Mouse (Mus musculus) layer of hippocampus, adult 9-11 months (tissue): Measurements from ENCODE around the gene Aaas.

Experiments
- DNase-seq: peaks from one replicate; pipeline ENCODE4 v3.0.0; 2022

Aaas gene

DNA sequence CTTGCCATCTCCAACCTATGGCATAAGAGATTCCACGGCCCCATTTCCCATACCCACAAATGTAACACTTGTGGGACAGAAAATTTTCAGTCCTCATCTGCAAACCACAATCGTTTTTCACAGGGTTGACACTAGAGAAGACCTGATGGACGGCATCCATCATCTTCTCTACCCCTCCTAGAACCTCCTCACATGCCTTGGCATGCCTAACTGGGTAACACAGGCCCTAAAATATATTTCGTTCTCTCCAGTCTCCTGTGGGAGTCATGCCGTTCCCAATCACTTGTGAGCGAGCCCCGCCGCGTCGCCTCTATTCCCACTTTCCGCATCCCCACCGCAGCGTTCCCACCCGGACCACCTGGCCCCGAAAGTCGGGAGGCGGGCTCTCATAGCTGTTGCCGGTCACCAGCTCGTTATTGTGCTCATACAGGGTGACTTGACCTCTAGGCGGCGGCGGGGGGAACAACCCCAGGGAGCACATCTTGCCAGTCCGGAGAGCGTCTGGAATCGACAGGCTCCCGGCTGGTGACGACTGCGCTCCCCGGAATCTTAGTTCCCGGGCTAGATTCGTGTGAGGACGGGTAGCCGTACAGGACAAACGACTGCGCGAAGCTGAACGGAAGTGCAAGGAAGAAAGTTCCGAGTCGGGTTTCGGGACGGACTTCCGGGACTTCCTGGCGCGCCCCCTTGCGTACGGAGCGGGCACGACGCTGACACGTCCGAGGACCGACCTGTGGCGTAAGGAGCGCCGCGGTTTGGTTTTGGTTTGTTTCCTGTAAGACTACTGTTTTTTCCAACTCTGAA, at the start of gene Aaas:
Gene Aaas (minus strand): TSS at position 634 of the 804 bp plus-strand sequence.
- peak; percentile 94 for DNase-seq

DNA sequence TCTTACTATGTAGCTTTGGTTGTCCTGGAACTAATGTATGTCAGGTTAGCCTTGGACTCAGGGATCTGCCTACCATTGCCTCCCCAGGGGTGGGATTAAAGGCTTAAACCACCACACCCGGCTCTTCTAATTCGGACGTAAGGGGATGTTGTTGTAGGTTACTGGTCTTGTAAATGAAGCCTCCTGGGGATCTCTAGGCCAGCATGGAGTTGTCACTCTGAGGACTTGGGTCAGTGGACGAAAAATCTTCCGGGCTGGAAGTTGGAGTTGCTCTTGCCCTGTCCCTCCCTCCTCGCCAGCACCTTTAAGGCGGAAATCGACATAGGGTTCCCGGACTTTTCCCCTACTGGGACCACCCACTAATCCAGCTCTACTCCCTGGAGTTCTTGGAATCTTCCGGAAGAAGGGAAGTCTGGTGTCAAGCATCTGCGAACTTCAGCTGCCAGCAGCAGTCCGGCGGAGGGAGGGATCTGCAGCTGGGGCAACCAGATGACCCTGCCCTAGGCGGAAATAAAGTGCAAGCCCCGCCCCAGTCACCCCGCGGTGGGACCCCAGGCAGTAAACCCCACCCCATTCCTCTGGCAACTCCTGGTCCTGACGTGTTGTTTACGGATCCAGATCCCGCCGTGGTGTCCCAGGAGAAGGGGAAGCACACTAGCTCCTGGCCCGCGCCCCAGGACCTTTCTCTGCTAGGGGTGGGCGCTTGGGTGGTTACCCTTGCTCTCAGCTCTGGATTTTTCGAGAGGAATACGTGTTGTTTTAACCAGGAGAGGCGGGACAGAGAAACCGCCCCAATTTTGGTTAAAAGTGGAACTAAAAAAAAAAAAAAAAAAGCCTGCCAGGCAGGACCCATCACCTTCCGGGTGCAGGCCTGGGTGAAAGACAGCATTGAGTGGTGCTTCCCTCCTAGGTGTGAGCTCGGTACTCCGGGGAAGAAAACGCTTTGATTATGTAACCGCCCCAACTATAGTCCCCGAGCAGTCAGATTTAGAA, 49.0 kb upstream of the Aaas start:
- peak; percentile 82 for DNase-seq

DNA sequence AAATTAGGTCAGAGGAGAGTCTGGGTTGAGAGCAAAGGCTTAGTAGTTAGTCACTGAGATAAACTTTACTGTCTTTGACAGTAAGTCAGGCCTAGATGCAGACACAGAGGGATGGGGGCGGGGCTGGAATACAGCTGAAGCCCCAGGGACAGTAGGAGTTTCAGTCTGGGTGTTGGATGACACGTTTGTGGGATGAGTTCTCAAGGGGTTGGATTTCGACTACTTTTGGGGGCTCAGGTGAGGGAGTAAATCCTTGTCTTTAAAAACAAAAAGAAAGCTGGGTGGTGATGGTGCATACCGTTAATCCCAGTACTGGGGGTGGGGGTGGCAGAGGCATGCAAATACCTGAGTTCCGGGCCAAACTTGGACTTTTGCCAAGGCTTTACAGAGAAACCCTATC, 48.1 kb upstream of the Aaas start:
- no peak for DNase-seq

DNA sequence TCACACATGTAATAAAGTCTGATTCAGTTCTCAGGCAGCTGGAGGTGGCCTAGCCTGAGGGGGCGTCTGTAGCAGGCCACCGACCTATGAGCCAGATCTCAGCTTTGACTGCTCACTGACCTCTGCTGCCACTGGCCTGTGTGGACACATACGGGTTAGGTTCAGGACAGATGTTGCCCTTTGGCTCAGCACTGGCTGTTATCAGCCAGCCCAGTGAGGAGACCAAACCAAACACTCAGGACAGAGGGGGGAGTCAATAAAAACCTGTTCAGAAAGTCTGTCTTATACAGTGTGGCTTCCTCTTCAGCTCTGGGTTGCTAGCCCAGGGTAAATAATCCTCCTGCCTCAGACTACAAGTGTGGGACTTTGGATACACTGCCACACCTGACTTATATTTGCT, 44.5 kb upstream of the Aaas start:
- DNase-seq = no peak

DNA sequence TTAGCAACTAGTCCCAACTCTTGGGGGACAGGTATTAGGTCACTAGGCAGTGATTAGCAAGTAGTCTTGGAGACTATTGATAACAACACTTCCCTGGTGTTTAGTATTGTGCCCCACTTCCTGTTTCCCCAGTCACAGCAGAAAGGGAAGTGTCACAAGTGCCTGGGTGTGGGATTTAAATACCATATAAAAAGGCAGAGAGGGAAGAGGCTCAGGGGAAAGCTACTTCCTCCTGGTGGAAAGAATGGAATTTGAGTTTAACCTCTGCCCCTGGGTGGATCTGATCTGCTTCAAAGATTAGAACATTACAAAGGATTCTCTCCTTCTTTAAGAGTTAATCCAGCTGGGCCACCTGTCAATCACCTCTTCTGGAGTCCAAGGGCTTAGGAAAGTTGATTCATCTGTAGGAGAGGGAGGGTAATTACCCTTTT, 43.0 kb upstream of the Aaas start:
- DNase-seq = no peak

DNA sequence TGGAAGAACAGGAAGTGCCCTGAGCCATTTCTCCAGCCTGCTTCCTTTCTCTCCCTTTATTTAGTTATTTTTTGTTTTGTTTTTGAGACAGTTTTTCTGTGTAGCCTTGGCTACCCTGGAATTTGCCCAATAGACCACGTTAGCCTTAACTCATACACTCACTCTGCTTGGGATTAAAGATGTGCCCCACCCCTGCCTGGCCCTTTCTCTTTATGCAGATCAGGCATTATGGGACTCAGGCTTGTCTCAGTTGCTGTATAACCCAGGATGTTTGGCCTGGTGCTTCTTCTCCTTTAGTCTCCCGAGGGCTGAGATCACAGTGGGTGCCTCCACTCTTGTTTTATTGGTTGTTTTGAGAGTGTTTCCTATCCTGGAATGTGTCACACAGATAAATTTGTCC, 41.9 kb upstream of the Aaas start:
- DNase-seq = no peak

DNA sequence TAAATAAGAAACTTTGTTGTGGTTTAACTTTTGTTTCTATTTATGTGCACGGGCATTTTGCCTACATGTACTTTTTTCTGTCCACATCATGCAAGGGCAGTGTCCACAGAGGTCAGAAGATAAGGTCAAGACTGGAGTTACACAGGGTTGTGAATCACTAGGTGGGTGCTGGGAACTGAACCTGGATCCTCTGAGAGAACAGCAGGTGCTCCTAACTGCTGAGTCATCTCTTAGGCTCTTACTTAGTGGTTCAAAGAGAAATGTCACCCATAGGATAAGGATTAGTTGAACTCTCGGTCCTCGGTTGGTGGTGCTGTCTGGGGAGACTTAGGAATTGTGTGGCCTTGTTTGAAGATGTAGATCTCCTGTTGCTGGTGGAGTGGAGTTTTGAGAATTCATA, 38.4 kb upstream of the Aaas start:
- DNase-seq = no peak

DNA sequence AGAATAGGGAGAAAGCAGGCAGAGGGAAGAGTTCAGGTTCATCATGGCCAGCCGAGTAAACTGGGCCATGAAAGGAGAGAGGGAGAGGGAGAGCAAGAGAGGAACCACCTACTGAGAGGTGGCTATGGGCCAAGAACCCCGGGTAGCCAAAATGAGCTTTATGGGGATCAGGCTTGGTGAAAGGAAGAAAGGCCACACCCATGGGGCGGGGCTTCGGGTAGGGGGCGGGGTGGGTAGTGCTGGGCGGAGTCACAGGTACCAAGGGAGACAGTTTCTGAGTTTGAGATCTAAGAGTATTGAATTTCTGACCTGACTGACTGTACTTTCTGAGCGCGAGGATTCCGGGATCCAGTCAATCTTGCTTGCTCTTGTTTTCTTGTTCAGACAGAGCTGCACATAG, 36.1 kb upstream of the Aaas start:
- DNase-seq = no peak

DNA sequence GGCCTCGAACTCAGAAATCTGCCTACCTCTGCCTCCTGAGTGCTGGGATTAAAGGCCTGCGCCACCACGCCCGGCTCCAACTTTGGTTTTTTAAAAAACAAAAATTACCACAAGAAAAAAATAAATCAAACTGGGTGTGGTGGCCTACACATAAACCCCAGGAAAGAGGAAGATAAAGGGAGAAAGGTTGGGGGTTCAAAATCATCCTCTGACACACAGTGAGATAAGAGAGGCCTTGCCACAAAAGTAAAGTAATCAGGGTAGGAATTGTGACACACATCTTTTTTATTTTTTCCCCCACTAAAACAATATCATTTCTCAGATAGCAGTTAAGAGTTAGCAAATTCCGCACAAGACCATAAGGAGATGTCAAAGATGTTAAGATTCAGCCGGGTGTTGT, 33.1 kb upstream of the Aaas start:
- DNase-seq = no peak

DNA sequence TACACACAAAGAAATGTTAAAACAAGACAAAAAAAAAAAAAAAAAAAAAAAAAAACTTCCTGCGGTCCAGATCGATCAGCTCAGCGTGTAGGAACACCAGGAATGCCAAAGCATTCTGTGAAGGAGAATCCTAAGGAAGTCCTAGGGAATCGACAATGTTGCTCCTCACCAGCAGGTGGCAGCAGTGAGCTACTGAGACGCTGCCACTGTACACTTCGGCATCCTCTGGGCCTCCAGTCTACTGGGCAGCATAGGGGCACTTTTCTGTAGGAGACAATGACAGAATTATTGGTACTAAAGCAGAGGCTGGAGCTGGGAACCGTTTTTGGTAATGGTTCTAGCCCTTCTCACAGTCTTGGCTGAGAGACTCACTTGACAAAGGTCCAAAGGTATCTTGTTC, 31.0 kb upstream of the Aaas start:
- peak; percentile 66 for DNase-seq

DNA sequence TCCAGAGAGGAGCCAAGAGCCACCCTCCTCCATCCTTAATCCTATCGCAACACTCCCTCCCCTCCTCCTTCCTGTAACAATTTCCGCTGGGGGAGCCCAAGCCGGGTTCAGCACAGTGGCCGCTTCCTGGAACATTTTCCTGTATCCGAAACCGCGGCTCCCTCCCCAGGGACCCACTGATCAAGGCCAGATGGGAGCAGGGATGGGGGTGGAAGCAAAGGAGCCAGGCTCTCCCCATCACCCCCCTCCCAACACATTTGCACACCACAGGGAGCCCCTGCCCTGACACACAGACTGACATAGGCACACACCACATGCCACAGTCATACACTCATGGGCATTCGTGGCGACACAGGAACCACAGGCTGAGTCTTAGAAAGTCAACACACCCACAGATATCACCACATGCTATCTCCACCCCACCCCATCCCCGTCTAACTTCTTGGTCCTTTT, 27.3 kb upstream of the Aaas start:
- DNase-seq = peak; percentile 24

DNA sequence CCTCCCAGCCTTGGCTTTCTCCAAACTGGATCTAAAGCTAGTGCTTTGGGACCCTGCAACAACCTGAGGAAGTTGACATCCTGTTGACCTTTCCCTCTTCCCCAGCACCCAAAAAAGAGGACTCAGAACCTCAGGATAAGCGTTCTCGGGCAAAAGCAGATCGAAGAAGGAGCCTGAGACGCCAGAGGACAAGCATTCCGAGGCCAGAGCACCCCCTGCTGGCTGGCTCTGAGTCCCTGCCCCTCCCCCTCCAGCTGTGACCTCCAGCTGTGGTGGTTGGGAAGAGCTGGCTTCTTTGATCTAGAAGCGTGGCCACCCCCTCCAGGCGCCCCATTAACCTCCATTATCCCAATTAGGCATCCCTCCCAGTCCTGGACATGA, 26.6 kb upstream of the Aaas start:
- peak; percentile 79 for DNase-seq

DNA sequence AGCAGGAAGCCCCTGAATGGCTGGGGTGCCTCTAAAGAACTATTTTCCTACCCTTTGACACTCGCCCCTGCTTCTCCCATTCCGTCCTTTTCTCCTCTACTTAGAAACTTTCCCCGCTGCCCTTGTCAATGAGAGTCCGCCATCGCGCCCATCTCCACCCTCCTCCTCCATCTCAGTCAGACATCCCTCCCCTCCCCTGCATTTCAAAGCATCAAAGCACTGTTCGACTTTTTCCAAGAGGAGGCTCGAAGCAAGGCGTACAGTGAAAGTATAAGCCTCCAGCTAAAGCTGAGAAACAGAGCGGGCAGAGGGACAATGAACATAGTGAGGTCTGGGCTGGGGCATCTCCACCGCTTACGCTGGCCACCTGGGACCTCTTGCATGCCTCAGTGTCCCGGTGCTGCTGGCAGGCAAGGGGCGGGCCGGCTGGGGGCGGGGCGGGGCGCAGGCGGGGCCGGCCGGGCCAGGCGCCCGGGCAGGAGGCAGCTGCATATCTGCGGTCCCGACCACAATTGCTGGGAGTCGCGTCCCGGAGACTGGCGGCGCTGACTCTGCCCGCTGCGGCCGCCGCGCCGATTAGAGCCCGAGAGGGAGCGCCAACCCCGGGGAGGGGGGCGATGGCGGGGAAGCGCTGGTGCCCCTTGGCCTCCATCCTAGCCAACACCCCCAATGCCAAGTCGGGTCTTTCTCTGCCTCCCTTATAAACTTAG, 26.0 kb upstream of the Aaas start:
- peak; percentile 27 for DNase-seq

DNA sequence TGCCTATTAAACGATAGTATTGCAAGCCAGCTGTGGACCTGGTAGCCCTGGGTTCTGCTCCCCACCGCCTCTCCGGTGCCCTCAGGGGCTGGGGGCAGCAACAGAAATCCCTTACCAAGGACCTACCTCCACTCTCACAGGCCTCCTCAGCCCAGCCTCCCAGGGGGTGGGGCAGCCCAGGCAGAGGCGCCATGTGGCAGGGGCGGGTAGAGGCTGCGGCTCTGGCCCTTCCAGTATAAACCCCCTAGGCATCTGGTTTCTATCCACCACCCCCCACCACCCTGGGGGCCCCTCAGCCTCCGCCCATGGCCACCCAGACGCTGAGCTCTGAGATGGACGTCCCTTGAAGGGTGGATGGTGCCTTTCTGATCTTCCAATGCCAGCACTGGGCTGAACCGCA, 20.2 kb upstream of the Aaas start:
- DNase-seq = no peak

DNA sequence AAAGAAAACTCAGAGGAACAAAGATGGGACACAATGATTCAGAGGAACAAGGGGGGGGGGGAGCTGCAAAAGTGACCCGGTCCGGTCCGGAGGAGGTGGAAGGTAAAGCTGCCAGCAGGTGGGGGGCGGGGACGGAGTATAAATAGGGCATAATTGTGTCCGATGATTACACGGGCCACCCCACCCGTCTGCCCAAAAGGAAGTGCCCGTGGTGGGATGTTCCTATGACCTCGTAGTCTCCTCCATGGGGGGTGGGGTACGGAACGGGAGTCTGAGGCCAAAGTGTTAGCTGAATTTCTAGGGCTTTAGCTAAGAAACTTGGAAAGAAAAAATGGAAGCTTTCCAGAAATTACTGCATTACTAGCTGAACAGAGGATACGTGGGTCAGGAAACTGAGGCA, 19.4 kb upstream of the Aaas start:
- no peak for DNase-seq

DNA sequence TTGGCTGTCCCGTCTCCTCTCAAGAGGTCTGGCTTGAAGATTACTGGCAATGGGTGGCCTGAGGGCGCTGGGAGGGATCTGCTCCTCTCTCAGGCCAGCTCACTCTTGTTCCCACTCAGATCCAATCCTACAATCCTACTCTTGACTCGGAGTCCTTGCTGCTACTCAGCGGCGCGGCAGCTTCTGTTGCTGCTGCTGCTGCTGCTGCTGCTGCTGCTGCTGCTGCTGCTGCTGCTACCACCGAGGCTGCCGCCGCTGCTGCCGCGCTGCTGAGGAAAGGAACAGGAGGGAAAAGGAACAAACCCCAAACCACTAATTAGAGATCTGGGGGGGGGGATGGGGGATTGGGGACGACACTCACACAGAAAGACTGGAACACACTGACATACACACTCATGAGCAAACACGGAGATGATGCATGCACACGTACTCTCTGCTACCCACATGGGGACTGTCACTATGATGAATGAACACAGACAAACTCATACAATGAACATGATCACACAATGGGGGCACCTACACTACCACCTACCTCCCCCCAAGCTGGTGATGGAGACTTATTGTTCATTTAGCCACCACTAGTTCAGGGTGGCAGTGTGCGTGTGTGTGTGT, 16.3 kb upstream of the Aaas start, which contains the start of gene Sp7:
Gene Sp7 (minus strand): TSS at position 450 of the 612 bp plus-strand sequence.
- DNase-seq = no peak

DNA sequence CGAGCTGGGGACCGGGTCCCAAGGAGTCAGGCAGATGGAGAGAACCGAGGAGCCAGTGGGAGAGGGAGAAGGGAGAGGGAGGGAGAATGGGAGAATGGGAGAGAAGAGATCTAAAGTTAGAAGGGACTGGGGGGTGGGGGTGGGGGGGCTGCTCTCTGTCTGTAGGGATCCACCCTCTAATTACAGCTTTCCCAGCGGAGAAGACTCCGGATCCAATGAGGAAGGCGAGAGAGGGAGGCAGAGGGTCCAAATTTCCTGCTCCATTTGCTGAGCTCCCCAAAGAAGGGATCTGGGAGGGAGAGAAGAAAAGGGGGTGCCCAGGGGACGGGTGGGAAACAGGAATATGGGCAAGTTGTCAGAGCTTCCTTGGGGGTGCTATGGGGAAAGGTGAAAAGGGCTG, 15.7 kb upstream of the Aaas start:
- no peak for DNase-seq

DNA sequence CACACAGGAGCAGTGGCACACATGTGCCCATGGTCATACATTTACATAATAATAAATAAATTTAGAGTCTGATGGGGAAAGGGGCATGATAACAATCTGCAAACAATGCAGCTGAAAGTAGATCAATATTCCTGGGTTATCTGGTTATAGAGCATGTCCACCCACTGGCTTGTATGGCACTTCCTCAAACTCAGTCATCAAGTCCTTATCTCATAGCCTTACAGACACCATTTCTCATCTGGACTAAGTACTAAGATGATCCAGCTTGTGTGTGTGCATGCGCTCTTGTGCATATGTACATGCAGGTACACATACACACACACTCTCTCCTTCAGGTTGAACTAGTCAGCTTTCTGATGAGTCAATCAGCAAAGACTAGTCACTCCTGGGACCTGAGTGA, 14.1 kb upstream of the Aaas start:
- no peak for DNase-seq

DNA sequence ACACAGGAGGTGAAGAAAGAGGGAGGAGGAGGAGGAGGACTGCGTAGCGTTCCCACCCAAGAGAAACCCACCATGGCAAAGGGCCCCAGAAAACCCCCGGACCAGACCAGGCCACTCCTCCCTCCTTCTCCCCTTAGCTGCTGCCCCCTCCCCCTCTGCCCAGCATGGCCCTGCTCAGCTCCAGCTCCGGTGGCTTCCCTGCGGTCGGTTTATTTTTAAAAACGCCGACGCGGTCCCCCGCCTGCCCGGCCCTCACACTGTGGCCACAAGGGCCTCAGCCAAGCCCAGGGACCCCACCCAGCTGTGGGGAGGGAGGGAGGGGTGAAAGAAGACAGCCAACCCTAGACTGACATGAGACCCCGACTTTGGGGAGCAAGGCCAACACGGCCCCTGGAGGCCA, 12.1 kb upstream of the Aaas start:
- no peak for DNase-seq

DNA sequence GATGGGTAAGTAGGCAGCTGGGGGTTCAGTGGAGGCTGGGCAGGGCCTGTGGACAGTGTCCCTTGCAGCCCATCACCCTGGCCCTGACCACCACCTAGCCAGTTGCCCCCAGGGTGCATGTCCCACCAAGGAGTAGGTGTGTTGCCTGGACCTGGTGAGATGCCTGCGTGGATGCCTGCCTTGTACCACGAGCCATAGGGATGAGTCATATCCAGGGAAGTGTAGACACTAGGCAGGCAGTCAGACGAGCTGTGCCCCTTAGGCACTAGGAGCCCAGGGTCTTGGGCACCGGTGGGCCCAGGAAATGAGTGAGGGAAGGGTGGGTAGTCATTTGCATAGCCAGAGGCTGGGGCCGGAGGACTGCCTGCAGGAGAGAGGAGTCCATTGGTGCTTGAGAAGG, 8.3 kb upstream of the Aaas start:
- DNase-seq = no peak

DNA sequence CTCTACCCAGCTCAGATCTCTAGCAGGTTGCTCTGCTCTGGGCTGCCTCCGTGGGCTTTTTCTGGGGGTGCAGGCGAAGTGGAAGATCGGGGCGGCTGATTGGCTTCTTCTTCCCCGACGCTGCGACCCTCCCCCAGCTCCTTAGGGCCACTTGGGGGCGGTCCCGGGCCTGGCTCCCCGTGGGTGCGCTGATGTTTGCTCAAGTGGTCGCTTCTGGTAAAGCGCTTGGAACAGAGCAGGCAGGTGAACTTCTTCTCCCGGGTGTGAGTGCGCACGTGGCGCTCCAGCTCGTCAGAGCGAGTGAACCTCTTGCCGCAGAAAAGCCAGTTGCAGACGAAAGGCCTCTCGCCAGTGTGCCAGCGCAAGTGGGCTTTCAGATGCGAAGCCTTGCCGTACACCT, 7.6 kb upstream of the Aaas start:
- no peak for DNase-seq

DNA sequence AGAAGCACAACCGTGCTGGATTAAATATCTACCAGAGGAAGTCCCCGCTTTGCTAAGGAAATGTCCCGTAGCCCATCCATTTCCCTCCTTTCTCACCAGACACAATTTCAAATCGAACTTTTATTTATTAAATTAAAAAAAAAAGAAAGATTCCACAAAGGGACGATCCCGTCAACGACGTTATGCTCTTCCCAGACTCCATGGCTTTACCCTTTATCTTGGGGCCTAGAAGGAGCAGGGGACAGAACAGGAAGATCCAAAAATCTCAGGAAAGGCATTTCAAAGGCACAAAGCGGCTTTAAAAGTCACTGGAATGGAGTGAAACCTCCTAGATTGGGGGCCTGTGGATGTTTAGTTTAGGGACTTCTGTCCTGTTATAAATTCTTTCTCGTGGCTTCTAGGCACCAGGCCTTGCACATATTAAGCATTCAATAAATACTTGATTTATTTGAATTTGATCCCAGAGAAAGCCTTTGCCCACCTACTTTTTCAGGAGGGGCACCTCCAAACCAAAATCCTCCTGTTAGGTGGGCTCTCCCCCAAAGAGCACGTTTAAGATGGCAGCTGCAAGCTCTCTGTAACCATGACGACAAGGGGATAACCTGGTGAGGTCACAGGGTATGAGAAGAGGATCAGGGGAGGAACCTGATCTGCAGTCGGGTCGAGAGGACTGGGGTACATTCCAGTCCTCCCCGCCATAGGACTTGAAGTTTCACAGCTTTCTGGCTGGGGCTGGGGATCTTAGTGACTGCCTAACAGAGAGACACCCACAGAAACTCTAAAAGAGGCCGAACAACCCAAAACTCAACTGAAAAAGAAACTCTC, 6.1 kb upstream of the Aaas start:
- no peak for DNase-seq
